25 mouse cellular contexts compared by ENCODE assay signal in genomic region chr2:13786577-13787168, GRCm38 (mm10). TPM values are rescaled to one million over a fixed set of nuclear protein-coding genes. Genes with fewer than 3 reads are reported as not detected.
"Had no signal": no experiment of that assay in that cellular context is flagged by ENCODE, and none has a peak within 500 bp of the region (broad histone marks: within the 10 kb centered on the region; RNA-seq: fewer than 3 reads in every experiment).

No protein-coding gene starts in this region.

- H3K27me3 ChIP-seq: forebrain, embryonic 15.5 days had no signal

- H3K27ac ChIP-seq: embryonic facial prominence, embryonic 10.5 days; embryonic facial prominence, embryonic 12.5 days; embryonic facial prominence, embryonic 13.5 days; embryonic facial prominence, embryonic 15.5 days; forebrain, embryonic 10.5 days; forebrain, embryonic 12.5 days; forebrain, embryonic 13.5 days; forebrain, embryonic 15.5 days; gastrocnemius, adult 2 months; heart, adult 2 months had no signal

- H3K9ac ChIP-seq: embryonic facial prominence, embryonic 12.5 days; embryonic facial prominence, embryonic 13.5 days; embryonic facial prominence, embryonic 15.5 days; forebrain, embryonic 12.5 days; forebrain, embryonic 13.5 days; forebrain, embryonic 15.5 days; forebrain, postnatal 0 days had no signal

- H3K4me1 ChIP-seq: embryonic facial prominence, embryonic 12.5 days; embryonic facial prominence, embryonic 13.5 days; embryonic facial prominence, embryonic 15.5 days; forebrain, embryonic 10.5 days; forebrain, embryonic 12.5 days; forebrain, embryonic 13.5 days; forebrain, embryonic 15.5 days had no signal

- DNase-seq: cerebellum, adult 9-10 months; cerebellum, adult 9-11 months; cerebellum, postnatal 10 days; cerebellum, postnatal 14 days; cerebellum, postnatal 25 days; cerebellum, postnatal 36 days; embryo, embryonic 11 days; forebrain, postnatal 0 days; gastrocnemius, adult 2 months; gastrocnemius, postnatal 10 days; gastrocnemius, postnatal 14 days; gastrocnemius, postnatal 25 days; gastrocnemius, postnatal 36 days had no signal

- ATAC-seq: forebrain, embryonic 13.5 days; forebrain, embryonic 14.5 days; forebrain, embryonic 15.5 days; forebrain, embryonic 16.5 days; forebrain, postnatal 0 days had no signal

- H3K4me3 ChIP-seq: embryonic facial prominence, embryonic 10.5 days; embryonic facial prominence, embryonic 12.5 days; embryonic facial prominence, embryonic 13.5 days; embryonic facial prominence, embryonic 15.5 days; erythroblast, embryonic 14.5 days; forebrain, embryonic 10.5 days; forebrain, embryonic 12.5 days; forebrain, embryonic 13.5 days; forebrain, embryonic 15.5 days; gastrocnemius, adult 2 months; heart, adult 2 months had no signal

- H3K4me2 ChIP-seq: embryonic facial prominence, embryonic 12.5 days; embryonic facial prominence, embryonic 13.5 days; embryonic facial prominence, embryonic 15.5 days; forebrain, embryonic 12.5 days; forebrain, embryonic 13.5 days; forebrain, embryonic 15.5 days had no signal

- H3K9me3 ChIP-seq: embryonic facial prominence, embryonic 10.5 days; embryonic facial prominence, embryonic 12.5 days; embryonic facial prominence, embryonic 13.5 days; embryonic facial prominence, embryonic 15.5 days; forebrain, embryonic 10.5 days; forebrain, embryonic 12.5 days; forebrain, embryonic 13.5 days; forebrain, embryonic 15.5 days had no signal

- H3K36me3 ChIP-seq: embryonic facial prominence, embryonic 10.5 days; embryonic facial prominence, embryonic 12.5 days; embryonic facial prominence, embryonic 13.5 days; embryonic facial prominence, embryonic 15.5 days; forebrain, embryonic 10.5 days; forebrain, embryonic 12.5 days; forebrain, embryonic 15.5 days had no signal

RNA-seq across cellular contexts. Expression of gene St8sia6, which starts 7.2 kb away (rescaled TPM):
- polyA plus RNA-seq: erythroblast, embryonic 14.5 days had no signal
